Mouse (Mus musculus): ENCODE results near the gene Faah.

- no peak for TF ChIP-seq GATA1 (IDR thresholded peaks at IDR 0.05; ENCODE audit: borderline replicate concordance, low read length)
- TF ChIP-seq CTCF (IDR thresholded peaks at IDR 0.05; ENCODE audit: low read depth, low read length) = no peak
Measured at GRCm38 (mm10) chr4:115927637-115928036, 90.1 kb downstream of the Faah start.

Measured in G1E (cell line).